Mouse (Mus musculus): ENCODE results near the gene Gstm5. TPM values are rescaled to one million over a fixed set of nuclear protein-coding genes. Genes with fewer than 3 reads are reported as not detected.

Gene Gstm5
- total RNA-seq, 1 experiment = 20.7 TPM

DNA sequence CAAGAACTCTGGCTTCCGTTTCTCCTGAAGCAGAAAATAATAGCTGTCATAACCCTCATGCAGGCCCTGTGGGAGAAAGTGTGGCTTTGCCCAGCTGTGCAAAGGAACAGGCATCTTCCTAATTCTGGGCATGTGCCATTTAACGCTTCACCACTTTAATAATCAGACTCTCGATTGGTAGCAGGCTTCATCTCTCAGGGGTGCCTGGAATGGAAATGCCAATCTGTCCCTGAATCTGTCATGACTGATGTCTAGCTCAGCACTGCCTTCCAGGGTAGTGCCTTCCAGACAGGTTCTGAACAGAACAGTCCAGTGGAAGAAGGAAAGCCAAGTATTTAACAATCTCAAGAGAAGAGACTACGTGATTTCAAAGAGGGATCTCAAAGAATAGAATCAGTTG is 45.6 kb downstream of the Gstm5 start:
- Histone ChIP-seq H3K4me1 (ENCODE audit: control insufficient read depth in 2 of 2, insufficient read depth in 2 of 2, low read length in 2 of 2, poor library complexity in 1 of 2) (0 out of 4 replicates have a peak, but pooled peaks cover 0 to 2% of the 10 kb centered on the region in 2 experiments), H3K27ac (ENCODE audit: insufficient read depth, low read depth, low read length, poor library complexity, severe bottlenecking) (no peak overlapping the region), H3K9me3 (ENCODE audit: control insufficient read depth, insufficient read depth, low read depth, low read length) (no peaks in the 10 kb centered on the region), H3K9ac (ENCODE audit: insufficient read depth, low read depth, low read length, poor library complexity, severe bottlenecking) (no peak overlapping the region), H3K36me3 (ENCODE audit: control insufficient read depth, insufficient read depth, low read length, poor library complexity, severe bottlenecking) (no peaks in the 10 kb centered on the region), H3K4me3 (ENCODE audit: insufficient read depth in 1 of 2, low read depth in 1 of 2, low read length in 2 of 2, poor library complexity in 1 of 2, severe bottlenecking in 1 of 2) (no peak overlapping the region)
- DNase-seq (ENCODE audit: low read depth, low spot score) = no peak
- TF ChIP-seq ZC3H11A (IDR thresholded peaks at IDR 0.05; ENCODE audit: borderline replicate concordance, low read depth, low read length) = no peak
- no peak for TF ChIP-seq MAFK (IDR thresholded peaks at IDR 0.05; ENCODE audit: insufficient read depth, low read depth, low read length)
- no peak for TF ChIP-seq CHD2 (IDR thresholded peaks at IDR 0.05; ENCODE audit: low read depth, low read length)
- TF ChIP-seq HCFC1 (IDR thresholded peaks at IDR 0.05; ENCODE audit: borderline replicate concordance, insufficient read depth, low read length) = no peak
- no peak for TF ChIP-seq ZNF384 (IDR thresholded peaks at IDR 0.05; ENCODE audit: low read depth, low read length)
- in situ Hi-C loops (cut with MboI; ENCODE audit: low sequenced_read_pairs in 2 of 2, unreplicated experiment in 2 of 2) = no loop called here

DNA sequence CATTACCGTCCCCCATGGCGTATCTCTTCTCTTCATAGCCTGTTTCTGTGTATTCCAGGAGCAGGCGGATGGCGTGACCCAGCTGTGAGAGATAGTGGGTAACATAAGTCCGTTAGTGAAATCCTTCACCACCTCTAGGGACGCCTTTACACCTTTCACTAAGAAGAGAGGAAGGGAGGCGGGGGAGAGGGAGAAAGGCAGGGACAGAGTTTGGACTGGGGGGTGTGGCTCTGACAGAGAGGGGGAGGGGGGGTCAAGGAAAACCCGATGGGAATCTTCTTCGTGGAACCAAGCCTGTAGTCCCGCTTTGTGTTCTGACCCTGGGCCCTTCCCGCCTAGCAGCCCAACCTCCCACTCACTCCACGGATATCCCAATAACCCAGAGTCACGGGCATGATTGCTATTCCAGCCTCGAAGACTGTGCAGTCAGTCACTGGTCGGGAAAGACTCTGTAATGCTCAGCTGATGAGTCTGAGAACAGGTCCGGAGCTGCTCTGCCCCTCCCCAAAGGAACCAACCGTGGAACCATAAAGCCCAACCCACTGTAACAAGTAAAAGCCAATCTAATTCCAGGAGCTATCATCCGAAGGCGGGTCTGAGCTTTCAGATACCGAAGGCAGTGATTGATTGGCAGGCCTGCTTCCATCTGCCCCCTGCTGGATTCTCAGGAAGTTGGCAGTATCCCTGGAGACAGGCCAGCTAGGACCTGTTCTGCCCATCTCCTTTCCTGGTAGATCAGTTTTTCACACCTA is 47.8 kb downstream of the Gstm5 start, which contains the start of gene Gstm6:
Gene Gstm6, minus strand, starts transcription at position 511 of the 752 bp plus-strand sequence.
- DNase-seq (ENCODE audit: low read depth, low spot score) = peak; percentile 76
- H3K27ac ChIP-seq (ENCODE audit: insufficient read depth, low read depth, low read length, poor library complexity, severe bottlenecking) = no peak within 1 kb of the TSS

DNA sequence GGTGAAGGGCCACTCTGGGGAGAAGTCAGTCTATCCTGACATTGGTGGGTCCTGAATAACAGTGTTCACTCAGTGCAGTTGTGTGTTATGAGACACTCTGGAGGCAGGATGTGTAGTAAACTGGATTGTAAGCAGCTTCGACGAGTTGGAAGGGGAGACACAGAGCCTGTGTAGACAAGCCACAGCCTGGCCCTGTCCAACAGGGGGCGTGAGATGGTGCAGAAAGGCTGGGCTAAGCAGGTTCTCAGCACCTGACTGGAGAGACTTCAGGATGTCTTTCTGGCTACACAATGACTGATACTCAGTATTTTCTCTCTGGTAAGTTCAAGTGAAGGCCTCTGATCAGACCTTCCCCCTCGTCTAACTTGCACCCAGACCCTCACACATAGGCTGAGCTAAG is 50.1 kb downstream of the Gstm5 start:
- TF ChIP-seq HCFC1 (IDR thresholded peaks at IDR 0.05; ENCODE audit: borderline replicate concordance, insufficient read depth, low read length) = no peak
- no peak for TF ChIP-seq MAFK (IDR thresholded peaks at IDR 0.05; ENCODE audit: insufficient read depth, low read depth, low read length)
- TF ChIP-seq ZNF384 (IDR thresholded peaks at IDR 0.05; ENCODE audit: low read depth, low read length) = no peak
- TF ChIP-seq CHD2 (IDR thresholded peaks at IDR 0.05; ENCODE audit: low read depth, low read length) = no peak
- TF ChIP-seq ZC3H11A (IDR thresholded peaks at IDR 0.05; ENCODE audit: borderline replicate concordance, low read depth, low read length) = no peak
- in situ Hi-C loops (cut with MboI; ENCODE audit: low sequenced_read_pairs in 2 of 2, unreplicated experiment in 2 of 2) = no loop called here
- no peak overlapping the region for H3K27ac ChIP-seq (ENCODE audit: insufficient read depth, low read depth, low read length, poor library complexity, severe bottlenecking)
- H3K4me3 ChIP-seq (ENCODE audit: insufficient read depth in 1 of 2, low read depth in 1 of 2, low read length in 2 of 2, poor library complexity in 1 of 2, severe bottlenecking in 1 of 2) = no peak overlapping the region
- H3K9ac ChIP-seq (ENCODE audit: insufficient read depth, low read depth, low read length, poor library complexity, severe bottlenecking) = no peak overlapping the region
- no peaks in the 10 kb centered on the region for H3K9me3 ChIP-seq (ENCODE audit: control insufficient read depth, insufficient read depth, low read depth, low read length)
- DNase-seq (ENCODE audit: low read depth, low spot score) = no peak
- H3K4me1 ChIP-seq (ENCODE audit: control insufficient read depth in 2 of 2, insufficient read depth in 2 of 2, low read length in 2 of 2, poor library complexity in 1 of 2) = no peaks in the 10 kb centered on the region
- no peaks in the 10 kb centered on the region for H3K36me3 ChIP-seq (ENCODE audit: control insufficient read depth, insufficient read depth, low read length, poor library complexity, severe bottlenecking)

More for the DNA sequence above, 47.8 kb downstream of the Gstm5 start, which contains the start of gene Gstm6:
- peak within 1 kb of the TSS; percentile 41 to 44 for H3K4me3 ChIP-seq (ENCODE audit: insufficient read depth in 1 of 2, low read depth in 1 of 2, low read length in 2 of 2, poor library complexity in 1 of 2, severe bottlenecking in 1 of 2)
- in situ Hi-C loops (cut with MboI; ENCODE audit: low sequenced_read_pairs in 2 of 2, unreplicated experiment in 2 of 2) = no loop called here
- H3K9ac ChIP-seq (ENCODE audit: insufficient read depth, low read depth, low read length, poor library complexity, severe bottlenecking) = 0 out of 2 replicates have a peak within 1 kb of the TSS, but pooled peaks have one; percentile 28
- no peaks in the 10 kb centered on the region for H3K9me3 ChIP-seq (ENCODE audit: control insufficient read depth, insufficient read depth, low read depth, low read length)
- H3K36me3 ChIP-seq (ENCODE audit: control insufficient read depth, insufficient read depth, low read length, poor library complexity, severe bottlenecking) = no peaks in the 10 kb centered on the region
- TF ChIP-seq ZC3H11A (IDR thresholded peaks at IDR 0.05; ENCODE audit: borderline replicate concordance, low read depth, low read length) (no peak), MAFK (IDR thresholded peaks at IDR 0.05; ENCODE audit: insufficient read depth, low read depth, low read length) (no peak), ZNF384 (IDR thresholded peaks at IDR 0.05; ENCODE audit: low read depth, low read length) (no peak), CHD2 (IDR thresholded peaks at IDR 0.05; ENCODE audit: low read depth, low read length) (no peak), HCFC1 (IDR thresholded peaks at IDR 0.05; ENCODE audit: borderline replicate concordance, insufficient read depth, low read length) (no peak)
- 0 out of 4 replicates have a peak, but pooled peaks cover 0 to 2% of the 10 kb centered on the region in 2 experiments for H3K4me1 ChIP-seq (ENCODE audit: control insufficient read depth in 2 of 2, insufficient read depth in 2 of 2, low read length in 2 of 2, poor library complexity in 1 of 2)

Other genes starting within 250 kb of the Gstm5 start
- 25.4 and 38.2 TPM in 2 replicates for gene Ahcyl1, start 199.3 kb upstream of the Gstm5 start, total RNA-seq (2012; rRNA removed)
- 13.1 and 34.0 TPM in 2 replicates for gene Csf1, start 135.4 kb upstream of the Gstm5 start, total RNA-seq (2012; rRNA removed)
- gene Eps8l3, start 18.6 kb upstream of the Gstm5 start, total RNA-seq (2012; rRNA removed) = not detected in 2 replicates
- 1.2 and 1.6 TPM in 2 replicates for gene Gstm7, start 36.0 kb downstream of the Gstm5 start, total RNA-seq (2012; rRNA removed)
- 0.98 and 1.3 TPM in 2 replicates for gene Gstm6, start 47.9 kb downstream of the Gstm5 start, total RNA-seq (2012; rRNA removed)
- gene Gstm3, start 73.5 kb downstream of the Gstm5 start, total RNA-seq (2012; rRNA removed) = 0.74 TPM in 1 of 2 replicates, not detected in the other
- gene Gstm2, start 90.6 kb downstream of the Gstm5 start, total RNA-seq (2012; rRNA removed) = 9.1 and 11.6 TPM in 2 replicates
- 7.1 and 7.9 TPM in 2 replicates for gene Gstm1, start 122.2 kb downstream of the Gstm5 start, total RNA-seq (2012; rRNA removed)
- 4.1 and 4.3 TPM in 2 replicates for gene Gstm4, start 149.1 kb downstream of the Gstm5 start, total RNA-seq (2012; rRNA removed)
- gene Ampd2, start 190.8 kb downstream of the Gstm5 start, total RNA-seq (2012; rRNA removed) = 58.1 and 75.8 TPM in 2 replicates
- gene Gnat2, start 197.0 kb downstream of the Gstm5 start, total RNA-seq (2012; rRNA removed) = 9.2 and 9.9 TPM in 2 replicates

All from ES-E14 (cell line).